ENCODE assay signal across 35 mouse cellular contexts in the genomic region with DNA sequence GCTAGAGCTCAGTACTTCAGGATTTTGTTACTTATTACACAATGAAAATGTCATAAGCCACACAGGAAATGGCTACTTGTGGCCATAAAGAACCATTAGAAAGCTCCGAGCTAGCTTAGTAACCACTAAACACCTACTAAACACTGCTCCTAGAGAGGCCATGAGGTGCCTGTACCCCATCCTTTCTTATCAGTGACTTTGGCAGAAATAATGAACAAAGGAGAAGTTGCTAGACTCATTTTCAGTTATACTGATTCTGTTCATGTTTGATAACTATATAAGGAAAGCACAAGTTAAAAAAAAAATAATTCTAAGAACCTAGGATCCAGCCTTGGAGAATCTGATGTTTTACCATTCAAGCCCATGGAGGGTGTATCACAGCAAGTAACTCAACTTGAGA.
"Had no signal": no experiment of that assay in that cellular context is flagged by ENCODE, and none has a peak within 500 bp of the region (broad histone marks: within the 10 kb centered on the region; RNA-seq: fewer than 3 reads in every experiment).

No protein-coding gene starts in this region.

- H3K9me3 ChIP-seq: heart, embryonic 10.5 days; heart, embryonic 12.5 days; heart, embryonic 13.5 days; heart, embryonic 15.5 days; hindbrain, embryonic 10.5 days; hindbrain, embryonic 12.5 days; hindbrain, embryonic 13.5 days; hindbrain, embryonic 15.5 days; intestine, embryonic 15.5 days; kidney, embryonic 15.5 days had no signal

- H3K27ac ChIP-seq: heart, embryonic 10.5 days; heart, embryonic 13.5 days; heart, embryonic 15.5 days; hindbrain, embryonic 10.5 days; hindbrain, embryonic 12.5 days; hindbrain, embryonic 13.5 days; hindbrain, embryonic 14.5 days; hindbrain, embryonic 15.5 days; hindbrain, postnatal 0 days; intestine, embryonic 15.5 days; kidney, embryonic 15.5 days; kidney, postnatal 0 days; left cerebral cortex, adult 2 months had no signal

- DNase-seq: heart, postnatal 10 days; heart, postnatal 14 days; heart, postnatal 36 days; heart, postnatal 4 days; kidney, adult 11 months; kidney, adult 18-20 months; kidney, adult 2 months; kidney, adult 8-10 months; kidney, adult 9 months; kidney, postnatal 10 days; kidney, postnatal 14 days; kidney, postnatal 25 days; kidney, postnatal 36 days; kidney, postnatal 4 days; layer of hippocampus, adult 9-11 months; layer of hippocampus, postnatal 36 days had no signal

- H3K4me1 ChIP-seq: heart, embryonic 10.5 days; intestine, embryonic 15.5 days; kidney, embryonic 15.5 days had no signal

- H3K4me2 ChIP-seq: heart, embryonic 11.5 days; heart, embryonic 12.5 days; heart, embryonic 13.5 days; heart, embryonic 15.5 days; hindbrain, embryonic 12.5 days; hindbrain, embryonic 13.5 days; hindbrain, embryonic 14.5 days; hindbrain, embryonic 15.5 days; intestine, embryonic 15.5 days; kidney, embryonic 15.5 days had no signal

- H3K36me3 ChIP-seq: heart, embryonic 10.5 days; heart, embryonic 12.5 days; heart, embryonic 13.5 days; heart, embryonic 15.5 days; hindbrain, embryonic 10.5 days; hindbrain, embryonic 12.5 days; intestine, embryonic 15.5 days; kidney, embryonic 15.5 days had no signal

- H3K9ac ChIP-seq: heart, embryonic 12.5 days; heart, embryonic 13.5 days; heart, embryonic 15.5 days; hindbrain, embryonic 12.5 days; hindbrain, embryonic 13.5 days; hindbrain, embryonic 14.5 days; hindbrain, embryonic 15.5 days; intestine, embryonic 15.5 days; kidney, embryonic 15.5 days had no signal

- H3K4me3 ChIP-seq: heart, embryonic 10.5 days; heart, embryonic 12.5 days; heart, embryonic 13.5 days; heart, embryonic 15.5 days; hindbrain, embryonic 10.5 days; hindbrain, embryonic 12.5 days; hindbrain, embryonic 13.5 days; hindbrain, embryonic 15.5 days; intestine, embryonic 15.5 days; kidney, embryonic 15.5 days; left cerebral cortex, adult 2 months had no signal

- H3K27me3 ChIP-seq: heart, embryonic 12.5 days; heart, embryonic 13.5 days; heart, embryonic 15.5 days; hindbrain, embryonic 12.5 days; hindbrain, embryonic 13.5 days; hindbrain, embryonic 15.5 days; intestine, embryonic 15.5 days; kidney, embryonic 15.5 days had no signal

- ATAC-seq: hindbrain, embryonic 16.5 days; hindbrain, postnatal 0 days; inflammation-experienced regulatory T-cells, adult 6 months; intestine, embryonic 15.5 days; intestine, embryonic 16.5 days; intestine, postnatal 0 days had no signal
